Comparison of ENCODE assay signal across 8 mouse cellular contexts in genomic region chr1:156558950-156559640, GRCm38 (mm10). TPM values are rescaled to one million over a fixed set of nuclear protein-coding genes. Genes with fewer than 3 reads are reported as not detected.
DNase-seq lines count a peak whose midpoint lies in the region; ATAC-seq and TF ChIP-seq lines count a peak whose summit lies in the region.

No protein-coding gene starts in this region.

- under 1% methylated on average over 37 of the region's 66 CpGs for WGBS in neural tube, embryonic 11.5 days
- under 1% methylated on average over 65 of the region's 66 CpGs for WGBS in kidney, adult 2 months
- under 1% methylated on average over 39 of the region's 66 CpGs for WGBS in limb, embryonic 14.5 days
- under 1% methylated on average over 48 of the region's 66 CpGs for WGBS in midbrain, embryonic 15.5 days

- peak; percentile 67 for DNase-seq in neural tube, embryonic 11.5 days (ENCODE audit: low spot score)
- DNase-seq in neural tube, embryonic 10.5 days (ENCODE audit: extremely low spot score, low spot score): no peak
- DNase-seq in embryo, embryonic 9.5 days (ENCODE audit: extremely low spot score): peak; percentile 67
- peak; percentile 39 for DNase-seq in kidney, adult 2 months
- peak; percentile 15 for DNase-seq in limb, embryonic 14.5 days (ENCODE audit: low spot score)
- DNase-seq in spleen, postnatal 4 days (ENCODE audit: low spot score in 2 of 2): peak; percentile 40 to 78

- TF ChIP-seq CTCF in kidney, adult 2 months (conservative IDR thresholded peaks at IDR 0.05; ENCODE audit: insufficient read depth, insufficient read length, low read depth, low read length): no peak

- no peak for TF ChIP-seq POLR2A in kidney, adult 2 months (IDR thresholded peaks at IDR 0.05; ENCODE audit: low read depth, low read length)
- no peak for TF ChIP-seq POLR2A in limb, embryonic 14.5 days (IDR thresholded peaks at IDR 0.05; ENCODE audit: borderline replicate concordance, extremely low read depth, insufficient read depth, insufficient read length)

- H3K4me3 ChIP-seq in neural tube, embryonic 11.5 days (ENCODE audit: low read depth, low read length): peak overlapping the region; percentile 98
- H3K4me3 ChIP-seq in kidney, adult 2 months (ENCODE audit: insufficient read depth, low read depth, low read length): peak overlapping the region; percentile 76
- peak overlapping the region; percentile 98 for H3K4me3 ChIP-seq in limb, embryonic 14.5 days (replicated peaks; ENCODE audit: low read length)
- peak overlapping the region; percentile 91 for H3K4me3 ChIP-seq in midbrain, embryonic 15.5 days

- H3K4me1 ChIP-seq in neural tube, embryonic 11.5 days (ENCODE audit: control insufficient read depth, insufficient read depth, low read length): peaks cover 4% of the 10 kb centered on the region; the same call in 1 of the 2 replicates
- H3K4me1 ChIP-seq in kidney, adult 2 months (ENCODE audit: control insufficient read depth, insufficient read depth, low read length): peaks cover 8% of the 10 kb centered on the region; the same call in 1 of the 2 replicates
- H3K4me1 ChIP-seq in limb, embryonic 14.5 days (ENCODE audit: control insufficient read depth, insufficient read depth, low read length): peaks cover 8% of the 10 kb centered on the region; the same call in 1 of the 2 replicates
- H3K4me1 ChIP-seq in midbrain, embryonic 15.5 days: peaks cover 26% of the 10 kb centered on the region

- peak overlapping the region; percentile 99 for H3K9ac ChIP-seq in neural tube, embryonic 11.5 days (ENCODE audit: low read length)
- peak overlapping the region; percentile 98 for H3K9ac ChIP-seq in limb, embryonic 14.5 days (ENCODE audit: low read depth, low read length, severe bottlenecking)
- peak overlapping the region; percentile 97 for H3K9ac ChIP-seq in midbrain, embryonic 15.5 days

- H3K36me3 ChIP-seq in neural tube, embryonic 11.5 days (ENCODE audit: control insufficient read depth, insufficient read depth, low read length): no peaks in the 10 kb centered on the region
- H3K36me3 ChIP-seq in kidney, adult 2 months (ENCODE audit: control insufficient read depth, insufficient read depth, low read length): no peaks in the 10 kb centered on the region
- no peaks in the 10 kb centered on the region for H3K36me3 ChIP-seq in limb, embryonic 14.5 days (ENCODE audit: control insufficient read depth, insufficient read depth, low read length)
- H3K36me3 ChIP-seq in midbrain, embryonic 15.5 days (replicated peaks): no peaks in the 10 kb centered on the region

- H3K9me3 ChIP-seq in neural tube, embryonic 11.5 days (ENCODE audit: control insufficient read depth, low read length): no peaks in the 10 kb centered on the region
- H3K9me3 ChIP-seq in limb, embryonic 14.5 days (ENCODE audit: control insufficient read depth, low read length): no peaks in the 10 kb centered on the region
- H3K9me3 ChIP-seq in midbrain, embryonic 15.5 days: no peaks in the 10 kb centered on the region

- ATAC-seq in neural tube, embryonic 11.5 days (ENCODE audit: insufficient read depth, low FRiP score, low TSS enrichment): peak; percentile 64
- ATAC-seq in granulocyte monocyte progenitor cell, adult 5-6 weeks (replicated peaks; ENCODE audit: poor library complexity, severe bottlenecking): peak; percentile 43
- peak; percentile 51 for ATAC-seq in limb, embryonic 14.5 days (ENCODE audit: low FRiP score, low read depth)
- peak; percentile 75 for ATAC-seq in midbrain, embryonic 15.5 days (replicated peaks)

- H3K4me2 ChIP-seq in neural tube, embryonic 11.5 days (ENCODE audit: low read depth): peak overlapping the region; percentile 61
- H3K4me2 ChIP-seq in limb, embryonic 14.5 days (replicated peaks; ENCODE audit: low read depth, low read length, severe bottlenecking): peak overlapping the region; percentile 64
- H3K4me2 ChIP-seq in midbrain, embryonic 15.5 days: peak overlapping the region; percentile 51

- peak overlapping the region; percentile 96 for H3K27ac ChIP-seq in neural tube, embryonic 11.5 days (ENCODE audit: low read depth, low read length)
- H3K27ac ChIP-seq in kidney, adult 2 months (ENCODE audit: insufficient read depth, low read depth, low read length): peak overlapping the region; percentile 57
- H3K27ac ChIP-seq in limb, embryonic 14.5 days (replicated peaks; ENCODE audit: low read depth, low read length): peak overlapping the region; percentile 97
- peak overlapping the region; percentile 97 for H3K27ac ChIP-seq in midbrain, embryonic 15.5 days

- no peaks in the 10 kb centered on the region for H3K27me3 ChIP-seq in neural tube, embryonic 11.5 days (ENCODE audit: control insufficient read depth, insufficient read depth, low read length)
- H3K27me3 ChIP-seq in kidney, adult 2 months (replicated peaks; ENCODE audit: control insufficient read depth, insufficient read depth, low read length): no peaks in the 10 kb centered on the region
- no peaks in the 10 kb centered on the region for H3K27me3 ChIP-seq in limb, embryonic 14.5 days (ENCODE audit: control insufficient read depth, insufficient read depth, low read length)
- H3K27me3 ChIP-seq in midbrain, embryonic 15.5 days (replicated peaks): no peaks in the 10 kb centered on the region

RNA-seq across cellular contexts. Expression of gene Abl2, which starts 0.5 kb away (rescaled TPM):
- polyA plus RNA-seq in neural tube, embryonic 11.5 days (2014; fragmentation: Nextera tagmentation; extraction: Ambion mirVana): 6.0 TPM in 2 replicates
- total RNA-seq in granulocyte monocyte progenitor cell, adult 5-6 weeks (2014; fragmentation: Nextera tagmentation): 11.4 and 12.6 TPM in 2 replicates
- 15.6 and 22.6 TPM in 2 replicates for total RNA-seq in granulocyte monocyte progenitor cell, adult 5-6 weeks (2017)
- 6.3 and 7.5 TPM in 2 replicates for polyA plus RNA-seq in kidney, adult 2 months (2012; rRNA removed)
- 10.2 and 10.9 TPM in 2 replicates for polyA plus RNA-seq in limb, embryonic 14.5 days (2012; rRNA removed)
- polyA plus RNA-seq in limb, embryonic 14.5 days (2014; fragmentation: Nextera tagmentation; extraction: Ambion mirVana): 6.2 and 6.9 TPM in 2 replicates
- 6.8 TPM in 2 replicates for polyA plus RNA-seq in midbrain, embryonic 15.5 days (2015; fragmentation: Nextera tagmentation; extraction: Ambion mirVana)

RNA-seq across cellular contexts. Expression of gene Gm10031, which starts 35.3 kb away (rescaled TPM):
- polyA plus RNA-seq in neural tube, embryonic 11.5 days (2014; fragmentation: Nextera tagmentation; extraction: Ambion mirVana): 0.30 and 0.44 TPM in 2 replicates
- total RNA-seq in granulocyte monocyte progenitor cell, adult 5-6 weeks (2014; fragmentation: Nextera tagmentation): 1.8 and 5.8 TPM in 2 replicates
- 11.7 and 14.4 TPM in 2 replicates for total RNA-seq in granulocyte monocyte progenitor cell, adult 5-6 weeks (2017)
- 9.2 and 13.2 TPM in 2 replicates for polyA plus RNA-seq in kidney, adult 2 months (2012; rRNA removed)
- 6.0 and 7.0 TPM in 2 replicates for polyA plus RNA-seq in limb, embryonic 14.5 days (2012; rRNA removed)
- polyA plus RNA-seq in limb, embryonic 14.5 days (2014; fragmentation: Nextera tagmentation; extraction: Ambion mirVana): 0.32 and 0.73 TPM in 2 replicates
- polyA plus RNA-seq in midbrain, embryonic 15.5 days (2015; fragmentation: Nextera tagmentation; extraction: Ambion mirVana): 0.38 and 0.45 TPM in 2 replicates
